Mouse (Mus musculus): ENCODE results near the gene Fto. TPM values are rescaled to one million over a fixed set of nuclear protein-coding genes. Genes with fewer than 3 reads are reported as not detected.

Gene Fto
- polyA plus RNA-seq, 1 experiment from 2014 or later, result 111 TPM

DNA sequence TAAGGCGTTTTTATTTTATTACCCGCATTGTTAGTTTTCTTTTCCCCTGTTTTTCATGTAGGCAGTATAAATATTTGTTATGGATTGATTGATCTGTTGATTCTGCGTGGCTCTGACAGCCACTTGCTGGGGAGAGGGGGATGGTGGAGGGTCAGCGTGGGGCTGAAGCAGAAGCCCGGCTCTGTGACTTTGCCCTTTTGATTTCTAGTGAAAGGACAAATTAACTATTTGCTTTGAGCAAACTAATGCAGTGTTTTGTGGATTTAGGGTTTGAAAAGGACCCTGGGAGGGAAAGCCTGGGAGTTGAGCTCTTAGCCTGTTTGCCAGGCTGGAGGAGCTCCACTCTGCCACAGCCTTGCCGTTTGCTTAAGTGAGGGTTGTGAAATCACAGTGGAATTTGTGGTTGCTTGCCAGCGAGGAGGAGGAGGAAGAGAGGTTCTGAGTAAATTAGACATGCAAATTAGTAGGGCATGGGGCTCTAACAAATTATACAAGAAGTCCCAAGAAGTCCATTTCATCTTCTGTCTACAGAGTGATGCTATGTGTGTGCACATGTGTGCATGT, 68.3 kb downstream of the Fto start:
- Histone ChIP-seq H3K4me3 (ENCODE audit: low read depth, low read length) (no peak overlapping the region), H3K27ac (ENCODE audit: low read depth, low read length) (no peak overlapping the region), H3K36me3 (ENCODE audit: control insufficient read depth, insufficient read depth, low read length) (no peaks in the 10 kb centered on the region), H3K9ac (ENCODE audit: low read length) (no peak overlapping the region), H3K27me3 (ENCODE audit: control insufficient read depth, insufficient read depth, low read length) (peaks cover 2% of the 10 kb centered on the region; the same call in 1 of the 2 replicates), H3K4me1 (replicated peaks; ENCODE audit: control insufficient read depth, insufficient read depth, low read length) (peaks cover 13% of the 10 kb centered on the region; the same call in 1 of the 2 replicates), H3K4me2 (ENCODE audit: low read depth, low read length, severe bottlenecking) (no peak overlapping the region), H3K9me3 (ENCODE audit: control insufficient read depth, low read length) (no peaks in the 10 kb centered on the region)
- 12% methylated on average over 7 of the region's 7 CpGs for WGBS
- ATAC-seq (replicated peaks; ENCODE audit: low FRiP score) (no peak), DNase-seq (ENCODE audit: low spot score) (no peak)

DNA sequence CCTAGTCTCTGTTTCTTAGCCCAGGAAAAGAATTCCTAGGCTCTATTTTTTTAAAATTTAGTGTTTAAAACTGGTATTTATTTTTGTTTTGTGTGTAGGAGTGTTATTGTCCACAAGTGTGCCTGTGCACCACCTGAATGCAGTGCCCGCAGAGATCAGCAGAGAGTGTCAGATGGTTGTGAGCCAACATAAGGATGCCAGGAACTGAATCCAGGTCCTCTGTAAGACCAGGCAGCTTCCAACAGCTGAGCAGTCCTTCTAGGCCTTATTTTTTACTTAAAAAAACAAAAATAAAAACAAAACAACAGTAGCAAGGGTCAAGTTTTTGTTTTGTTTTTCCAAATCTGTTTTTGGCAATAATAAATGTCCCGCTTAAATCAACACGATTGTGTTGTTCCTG, 69.9 kb downstream of the Fto start:
- Histone ChIP-seq H3K36me3 (ENCODE audit: control insufficient read depth, insufficient read depth, low read length) (no peaks in the 10 kb centered on the region), H3K9ac (ENCODE audit: low read length) (no peak overlapping the region), H3K4me3 (ENCODE audit: low read depth, low read length) (no peak overlapping the region), H3K9me3 (ENCODE audit: control insufficient read depth, low read length) (no peaks in the 10 kb centered on the region), H3K4me2 (ENCODE audit: low read depth, low read length, severe bottlenecking) (no peak overlapping the region), H3K27me3 (ENCODE audit: control insufficient read depth, insufficient read depth, low read length) (no peaks in the 10 kb centered on the region), H3K4me1 (replicated peaks; ENCODE audit: control insufficient read depth, insufficient read depth, low read length) (peaks cover 8% of the 10 kb centered on the region; the same call in 1 of the 2 replicates), H3K27ac (ENCODE audit: low read depth, low read length) (no peak overlapping the region)
- DNase-seq (ENCODE audit: low spot score) (no peak), ATAC-seq (replicated peaks; ENCODE audit: low FRiP score) (no peak)
- 69% methylated on average over 3 of the region's 3 CpGs for WGBS

DNA sequence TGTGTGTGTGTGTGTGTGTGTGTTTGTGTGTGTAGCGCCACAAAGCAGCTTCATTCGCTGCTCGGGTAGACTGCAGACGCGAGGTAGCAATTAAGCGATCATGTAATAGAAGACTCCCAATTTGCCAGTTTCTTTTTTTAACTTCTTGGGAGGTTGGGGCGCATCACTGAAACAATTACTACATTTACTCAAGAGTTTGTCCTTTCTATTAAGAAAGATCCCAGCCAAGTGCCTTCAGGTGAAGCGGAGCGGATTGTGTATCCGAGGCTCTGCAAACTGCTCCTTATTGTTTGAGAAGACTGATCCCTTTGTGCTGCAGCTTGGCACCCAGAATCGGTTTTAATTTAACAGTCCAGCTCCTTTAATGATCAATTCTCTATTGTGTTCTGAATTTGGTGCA, 70.5 kb downstream of the Fto start:
- Histone ChIP-seq H3K4me2 (ENCODE audit: low read depth, low read length, severe bottlenecking) (no peak overlapping the region), H3K27ac (ENCODE audit: low read depth, low read length) (no peak overlapping the region)
- DNase-seq (ENCODE audit: low spot score), result no peak

DNA sequence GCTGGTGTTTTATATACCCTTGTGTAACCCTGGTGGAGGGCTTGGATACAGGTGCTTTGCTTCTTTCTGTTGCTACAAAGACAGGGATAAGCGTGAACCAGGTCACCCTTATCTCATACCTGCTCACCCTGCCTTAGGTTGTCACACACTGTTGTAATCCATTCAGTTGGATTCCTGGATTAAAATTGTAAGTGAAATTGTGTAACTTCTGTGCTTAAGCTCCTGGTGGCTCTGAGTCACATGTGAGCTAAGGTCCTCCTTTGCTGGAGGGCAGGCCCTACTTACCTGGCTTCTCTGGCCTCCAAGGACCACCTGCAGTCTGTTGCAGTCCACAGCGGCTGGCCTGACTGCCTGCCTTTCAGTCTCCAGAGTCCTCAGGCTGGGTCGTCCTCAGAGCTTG, 71.1 kb downstream of the Fto start:
- Histone ChIP-seq H3K4me1 (replicated peaks; ENCODE audit: control insufficient read depth, insufficient read depth, low read length) (peaks cover 8% of the 10 kb centered on the region; the same call in 1 of the 2 replicates), H3K9ac (ENCODE audit: low read length) (no peak overlapping the region), H3K4me2 (ENCODE audit: low read depth, low read length, severe bottlenecking) (no peak overlapping the region), H3K36me3 (ENCODE audit: control insufficient read depth, insufficient read depth, low read length) (no peaks in the 10 kb centered on the region), H3K27me3 (ENCODE audit: control insufficient read depth, insufficient read depth, low read length) (no peaks in the 10 kb centered on the region), H3K27ac (ENCODE audit: low read depth, low read length) (no peak overlapping the region), H3K4me3 (ENCODE audit: low read depth, low read length) (no peak overlapping the region), H3K9me3 (ENCODE audit: control insufficient read depth, low read length) (no peaks in the 10 kb centered on the region)
- 58% methylated on average over 3 of the region's 3 CpGs for WGBS
- DNase-seq (ENCODE audit: low spot score) (no peak), ATAC-seq (replicated peaks; ENCODE audit: low FRiP score) (no peak)

More for the DNA sequence above, 70.5 kb downstream of the Fto start:
- H3K4me3 ChIP-seq (ENCODE audit: low read depth, low read length), result no peak overlapping the region
- H3K27me3 ChIP-seq (ENCODE audit: control insufficient read depth, insufficient read depth, low read length), result no peaks in the 10 kb centered on the region
- H3K36me3 ChIP-seq (ENCODE audit: control insufficient read depth, insufficient read depth, low read length), result no peaks in the 10 kb centered on the region
- whole genome bisulfite sequencing, result 19% methylated on average over 11 of the region's 11 CpGs
- ATAC-seq (replicated peaks; ENCODE audit: low FRiP score), result no peak
- no peak overlapping the region for H3K9ac ChIP-seq (ENCODE audit: low read length)
- H3K4me1 ChIP-seq (replicated peaks; ENCODE audit: control insufficient read depth, insufficient read depth, low read length), result peaks cover 8% of the 10 kb centered on the region; the same call in 1 of the 2 replicates
- no peaks in the 10 kb centered on the region for H3K9me3 ChIP-seq (ENCODE audit: control insufficient read depth, low read length)

GRCm38 (mm10) chr8:91385808-91386207, 72.5 kb downstream of the Fto start:
- ATAC-seq (replicated peaks; ENCODE audit: low FRiP score), result no peak
- H3K27ac ChIP-seq (ENCODE audit: low read depth, low read length), result no peak overlapping the region
- H3K4me2 ChIP-seq (ENCODE audit: low read depth, low read length, severe bottlenecking), result no peak overlapping the region
- H3K4me1 ChIP-seq (replicated peaks; ENCODE audit: control insufficient read depth, insufficient read depth, low read length), result peaks cover 8% of the 10 kb centered on the region; the same call in 1 of the 2 replicates
- H3K27me3 ChIP-seq (ENCODE audit: control insufficient read depth, insufficient read depth, low read length), result no peaks in the 10 kb centered on the region
- WGBS, result 93% methylated on average over 7 of the region's 7 CpGs
- DNase-seq (ENCODE audit: low spot score), result no peak
- no peaks in the 10 kb centered on the region for H3K9me3 ChIP-seq (ENCODE audit: control insufficient read depth, low read length)
- H3K9ac ChIP-seq (ENCODE audit: low read length), result no peak overlapping the region
- no peaks in the 10 kb centered on the region for H3K36me3 ChIP-seq (ENCODE audit: control insufficient read depth, insufficient read depth, low read length)
- H3K4me3 ChIP-seq (ENCODE audit: low read depth, low read length), result no peak overlapping the region

- no peaks in the 10 kb centered on the region for H3K27me3 ChIP-seq (ENCODE audit: control insufficient read depth, insufficient read depth, low read length)
- no peaks in the 10 kb centered on the region; the same call in 1 of the 2 replicates for H3K4me1 ChIP-seq (replicated peaks; ENCODE audit: control insufficient read depth, insufficient read depth, low read length)
- H3K4me2 ChIP-seq (ENCODE audit: low read depth, low read length, severe bottlenecking), result no peak overlapping the region
- H3K27ac ChIP-seq (ENCODE audit: low read depth, low read length), result no peak overlapping the region
- no peak for DNase-seq (ENCODE audit: low spot score)
- no peaks in the 10 kb centered on the region for H3K36me3 ChIP-seq (ENCODE audit: control insufficient read depth, insufficient read depth, low read length)
- H3K9me3 ChIP-seq (ENCODE audit: control insufficient read depth, low read length), result no peaks in the 10 kb centered on the region
- no peak overlapping the region for H3K4me3 ChIP-seq (ENCODE audit: low read depth, low read length)
- 64% methylated on average over 9 of the region's 9 CpGs for WGBS
- no peak overlapping the region for H3K9ac ChIP-seq (ENCODE audit: low read length)
- ATAC-seq (replicated peaks; ENCODE audit: low FRiP score), result no peak
These were observed 77.2 kb downstream of the Fto start for GRCm38 (mm10) chr8:91390369-91391020.

DNA sequence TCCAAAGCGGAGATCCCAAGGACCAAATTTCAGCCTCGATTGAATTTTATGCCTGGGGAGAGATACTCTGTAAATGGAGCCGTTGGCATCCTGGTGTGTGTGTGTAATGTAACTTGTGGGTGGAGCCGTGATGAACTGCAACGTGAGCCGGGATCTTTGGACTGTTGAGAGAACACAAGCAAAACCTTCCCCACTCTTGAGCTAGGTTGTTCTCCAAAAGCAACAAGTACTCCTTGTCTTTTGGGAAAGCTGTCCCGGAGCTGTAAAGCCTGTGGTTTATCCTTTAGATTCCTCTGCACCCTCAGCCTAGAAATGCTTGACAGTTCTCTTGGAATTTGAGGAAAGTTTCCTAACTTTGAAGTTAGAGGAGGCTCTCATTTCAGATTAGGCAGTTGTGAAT, 78.9 kb downstream of the Fto start:
- no peak for DNase-seq (ENCODE audit: low spot score)
- 72% methylated on average over 7 of the region's 7 CpGs for WGBS

GRCm38 (mm10) chr8:91395340-91396055, 82.2 kb downstream of the Fto start:
- DNase-seq (ENCODE audit: low spot score) (no peak), ATAC-seq (replicated peaks; ENCODE audit: low FRiP score) (no peak)
- H3K36me3 ChIP-seq (ENCODE audit: control insufficient read depth, insufficient read depth, low read length), result no peaks in the 10 kb centered on the region
- WGBS, result 90% methylated on average over 6 of the region's 6 CpGs
- H3K4me2 ChIP-seq (ENCODE audit: low read depth, low read length, severe bottlenecking), result no peak overlapping the region
- no peaks in the 10 kb centered on the region for H3K9me3 ChIP-seq (ENCODE audit: control insufficient read depth, low read length)
- H3K27me3 ChIP-seq (ENCODE audit: control insufficient read depth, insufficient read depth, low read length), result no peaks in the 10 kb centered on the region
- no peak overlapping the region for H3K9ac ChIP-seq (ENCODE audit: low read length)
- H3K4me3 ChIP-seq (ENCODE audit: low read depth, low read length), result no peak overlapping the region
- no peaks in the 10 kb centered on the region; the same call in 1 of the 2 replicates for H3K4me1 ChIP-seq (replicated peaks; ENCODE audit: control insufficient read depth, insufficient read depth, low read length)
- H3K27ac ChIP-seq (ENCODE audit: low read depth, low read length), result no peak overlapping the region

More for the DNA sequence above, 78.9 kb downstream of the Fto start:
- Histone ChIP-seq H3K4me3 (ENCODE audit: low read depth, low read length) (no peak overlapping the region), H3K27me3 (ENCODE audit: control insufficient read depth, insufficient read depth, low read length) (no peaks in the 10 kb centered on the region), H3K36me3 (ENCODE audit: control insufficient read depth, insufficient read depth, low read length) (no peaks in the 10 kb centered on the region), H3K27ac (ENCODE audit: low read depth, low read length) (no peak overlapping the region), H3K4me2 (ENCODE audit: low read depth, low read length, severe bottlenecking) (no peak overlapping the region), H3K9ac (ENCODE audit: low read length) (no peak overlapping the region), H3K9me3 (ENCODE audit: control insufficient read depth, low read length) (no peaks in the 10 kb centered on the region), H3K4me1 (replicated peaks; ENCODE audit: control insufficient read depth, insufficient read depth, low read length) (no peaks in the 10 kb centered on the region; the same call in 1 of the 2 replicates)
- ATAC-seq (replicated peaks; ENCODE audit: low FRiP score), result no peak

Data from forebrain, embryonic 11.5 days (tissue).